Mouse (Mus musculus): ENCODE results near the gene Cd69. TPM values are rescaled to one million over a fixed set of nuclear protein-coding genes. Genes with fewer than 3 reads are reported as not detected.

The Cd69 gene
- polyA plus RNA-seq, 1 experiment, result 0.07 TPM

DNA sequence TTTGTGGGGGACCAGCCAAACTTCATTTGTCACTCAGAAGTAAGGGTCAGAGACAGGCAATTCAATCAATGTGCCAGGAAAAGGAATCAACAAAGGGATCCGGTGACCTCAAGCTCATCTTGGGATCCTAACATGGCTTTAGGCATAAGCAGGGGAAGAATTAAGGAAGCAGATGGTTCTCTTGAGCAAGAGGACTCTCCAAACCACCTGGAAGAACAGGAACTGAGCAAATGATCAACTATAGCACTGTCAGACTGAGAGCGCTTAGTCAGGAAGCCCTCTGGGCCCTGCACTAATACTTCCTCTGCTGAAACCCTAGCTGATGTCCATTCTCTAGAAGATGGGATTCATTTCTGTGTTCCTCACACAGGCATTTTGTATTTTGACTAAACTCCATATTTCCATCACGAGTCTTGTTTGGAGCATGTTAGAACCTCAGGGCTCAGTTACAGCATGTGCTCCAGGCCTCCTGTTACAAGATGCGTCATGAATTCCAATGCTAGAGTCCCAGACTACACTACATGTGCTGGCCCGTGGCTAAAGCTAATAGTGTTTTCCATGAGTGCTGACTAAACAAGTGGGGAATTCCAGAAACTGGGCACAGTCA lies 39.3 kb downstream of the Cd69 start:
- DNase-seq, result no peak
- WGBS, result 89% methylated on average over 5 of the region's 5 CpGs
- Histone ChIP-seq H3K27me3 (ENCODE audit: control insufficient read depth, insufficient read depth, low read length) (no peaks in the 10 kb centered on the region; the same call in 1 of the 2 replicates), H3K27ac (ENCODE audit: insufficient read depth, low read length) (no peak overlapping the region), H3K4me3 (replicated peaks; ENCODE audit: insufficient read depth, low read depth, low read length) (no peak overlapping the region), H3K4me1 (ENCODE audit: control insufficient read depth, insufficient read depth, low read length) (no peaks in the 10 kb centered on the region)
- no peak for TF ChIP-seq CTCF (IDR thresholded peaks at IDR 0.05; ENCODE audit: borderline replicate concordance, insufficient read depth, low read depth, low read length)
- TF ChIP-seq POLR2A (IDR thresholded peaks at IDR 0.05; ENCODE audit: borderline replicate concordance, insufficient read depth, low read length), result no peak

DNA sequence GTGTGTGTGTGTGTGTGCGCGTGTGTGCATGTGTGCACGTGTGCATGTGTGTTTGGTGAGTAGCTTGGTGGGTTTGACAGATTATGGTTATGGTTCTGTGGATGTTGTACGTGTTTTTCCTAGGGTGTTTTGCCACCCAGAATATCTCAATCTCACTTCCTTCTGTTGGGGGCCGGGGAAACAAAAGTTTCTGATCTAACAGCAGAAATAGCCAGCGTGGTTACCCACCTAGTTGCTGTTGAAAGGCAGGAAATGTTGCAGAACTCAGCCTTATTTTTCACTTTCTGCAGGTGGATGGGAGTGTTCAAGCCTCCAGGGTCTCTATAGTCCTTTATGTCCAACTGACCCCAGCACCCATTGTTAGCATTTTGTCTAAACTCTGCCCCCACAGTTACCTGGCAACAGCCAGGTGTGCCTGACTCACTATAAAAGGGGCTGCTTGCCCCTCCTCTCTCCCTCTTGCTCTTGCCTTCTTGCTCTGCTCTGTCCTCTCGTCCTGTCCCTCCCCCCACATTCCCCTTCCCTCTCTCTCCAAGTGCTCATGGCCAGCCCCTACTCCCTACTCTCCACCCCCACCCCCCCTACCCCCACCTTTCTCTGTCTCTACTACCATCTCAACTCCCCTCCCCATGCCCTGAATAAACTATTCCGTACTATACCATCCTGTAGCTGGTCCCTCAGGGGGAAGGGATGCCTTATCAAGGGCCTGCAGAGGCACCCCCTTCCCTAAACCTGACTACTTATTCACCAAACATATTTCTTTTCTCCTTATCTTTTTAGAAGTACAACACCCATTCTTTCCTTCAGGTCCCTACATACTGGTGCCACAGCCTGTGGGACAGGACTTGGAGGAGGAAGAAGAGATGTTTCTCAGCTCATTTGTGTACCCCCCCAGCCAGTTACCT lies 40.5 kb downstream of the Cd69 start:
- 82% methylated on average over 8 of the region's 8 CpGs for WGBS
- Histone ChIP-seq H3K4me3 (replicated peaks; ENCODE audit: insufficient read depth, low read depth, low read length) (no peak overlapping the region), H3K27me3 (ENCODE audit: control insufficient read depth, insufficient read depth, low read length) (no peaks in the 10 kb centered on the region; the same call in 1 of the 2 replicates), H3K4me1 (ENCODE audit: control insufficient read depth, insufficient read depth, low read length) (no peaks in the 10 kb centered on the region), H3K27ac (ENCODE audit: insufficient read depth, low read length) (no peak overlapping the region)
- DNase-seq, result no peak
- no peak for TF ChIP-seq POLR2A (IDR thresholded peaks at IDR 0.05; ENCODE audit: borderline replicate concordance, insufficient read depth, low read length)
- no peak for TF ChIP-seq CTCF (IDR thresholded peaks at IDR 0.05; ENCODE audit: borderline replicate concordance, insufficient read depth, low read depth, low read length)

DNA sequence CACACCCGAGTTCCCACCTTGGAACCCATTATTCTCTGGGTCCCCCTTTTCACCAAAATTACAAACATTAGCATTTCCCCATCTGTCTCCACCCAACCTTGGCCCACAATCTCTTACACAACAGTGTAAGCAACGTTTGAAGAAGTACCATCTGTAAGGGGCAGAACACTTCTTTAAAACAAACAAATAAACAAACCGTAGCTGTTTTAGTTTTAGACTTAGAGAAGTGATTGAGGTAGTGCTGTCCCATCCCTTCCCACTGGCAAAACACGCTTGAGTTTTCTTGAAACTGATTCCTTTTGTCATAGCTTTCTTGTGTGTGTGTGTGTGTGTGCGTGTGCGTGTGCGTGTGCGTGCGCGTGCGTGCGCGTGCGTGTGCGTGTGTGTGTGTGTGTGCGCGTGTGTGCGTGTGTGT lies 41.3 kb downstream of the Cd69 start:
- TF ChIP-seq POLR2A (IDR thresholded peaks at IDR 0.05; ENCODE audit: borderline replicate concordance, insufficient read depth, low read length) (no peak), CTCF (IDR thresholded peaks at IDR 0.05; ENCODE audit: borderline replicate concordance, insufficient read depth, low read depth, low read length) (no peak)
- Histone ChIP-seq H3K4me3 (replicated peaks; ENCODE audit: insufficient read depth, low read depth, low read length) (no peak overlapping the region), H3K4me1 (ENCODE audit: control insufficient read depth, insufficient read depth, low read length) (no peaks in the 10 kb centered on the region), H3K27ac (ENCODE audit: insufficient read depth, low read length) (no peak overlapping the region), H3K27me3 (ENCODE audit: control insufficient read depth, insufficient read depth, low read length) (no peaks in the 10 kb centered on the region; the same call in 1 of the 2 replicates)
- no peak for DNase-seq
- WGBS, result 81% methylated on average over 17 of the region's 18 CpGs

DNA sequence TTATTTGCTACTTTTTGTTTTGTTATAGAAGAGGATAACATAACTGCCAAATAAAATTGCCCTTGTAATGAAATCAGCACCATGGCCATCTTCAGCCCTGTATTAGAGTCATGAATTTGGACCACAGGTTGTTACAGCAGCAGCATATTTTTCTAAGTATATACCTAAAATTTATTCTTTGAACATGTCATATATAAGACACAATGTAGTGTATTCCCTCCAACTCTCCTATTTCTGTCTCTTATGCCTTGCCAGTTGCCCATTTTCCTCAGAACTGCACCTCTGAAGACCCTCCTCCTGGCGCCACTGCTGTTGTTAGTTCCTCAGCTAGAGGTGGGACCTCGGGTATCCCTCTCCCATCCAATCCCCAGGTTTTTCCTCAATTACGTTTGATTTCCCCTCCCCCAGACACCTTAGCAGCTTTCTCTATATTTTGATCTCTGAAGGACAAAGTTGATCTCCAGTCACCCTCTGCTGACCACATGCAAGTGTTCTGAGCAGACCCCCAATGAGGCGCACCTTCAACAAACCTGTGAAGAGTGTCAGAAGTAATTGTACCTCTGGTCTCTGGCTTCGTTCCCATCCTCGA lies 41.8 kb downstream of the Cd69 start:
- Histone ChIP-seq H3K4me1 (ENCODE audit: control insufficient read depth, insufficient read depth, low read length) (no peaks in the 10 kb centered on the region), H3K4me3 (replicated peaks; ENCODE audit: insufficient read depth, low read depth, low read length) (no peak overlapping the region), H3K27me3 (ENCODE audit: control insufficient read depth, insufficient read depth, low read length) (no peaks in the 10 kb centered on the region; the same call in 1 of the 2 replicates), H3K27ac (ENCODE audit: insufficient read depth, low read length) (no peak overlapping the region)
- DNase-seq, result no peak
- TF ChIP-seq CTCF (IDR thresholded peaks at IDR 0.05; ENCODE audit: borderline replicate concordance, insufficient read depth, low read depth, low read length), result no peak
- no peak for TF ChIP-seq POLR2A (IDR thresholded peaks at IDR 0.05; ENCODE audit: borderline replicate concordance, insufficient read depth, low read length)
- 80% methylated on average over 6 of the region's 6 CpGs for WGBS

DNA sequence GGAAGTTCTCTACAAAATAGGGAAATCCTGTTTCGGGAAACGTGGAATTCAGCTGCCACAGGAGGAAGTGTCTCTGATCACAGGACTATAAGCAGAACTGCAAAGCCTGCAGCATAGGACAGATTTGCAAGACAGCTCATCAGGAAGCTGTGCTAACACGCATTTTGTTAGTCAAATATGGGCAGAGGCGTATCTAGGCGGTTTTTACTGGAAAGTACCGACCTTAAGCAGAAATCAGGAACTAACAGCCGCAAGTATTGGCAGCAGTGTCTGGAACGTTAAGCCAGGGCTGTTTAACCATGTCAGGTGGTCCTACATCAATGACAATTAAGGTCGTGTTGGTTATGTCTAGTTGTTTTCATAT lies 42.4 kb downstream of the Cd69 start:
- TF ChIP-seq CTCF (IDR thresholded peaks at IDR 0.05; ENCODE audit: borderline replicate concordance, insufficient read depth, low read depth, low read length) (no peak), POLR2A (IDR thresholded peaks at IDR 0.05; ENCODE audit: borderline replicate concordance, insufficient read depth, low read length) (no peak)
- no peak for DNase-seq
- no peak overlapping the region for H3K4me3 ChIP-seq (replicated peaks; ENCODE audit: insufficient read depth, low read depth, low read length)
- WGBS, result 65% methylated on average over 9 of the region's 9 CpGs
- no peak overlapping the region for H3K27ac ChIP-seq (ENCODE audit: insufficient read depth, low read length)
- no peaks in the 10 kb centered on the region for H3K4me1 ChIP-seq (ENCODE audit: control insufficient read depth, insufficient read depth, low read length)
- no peaks in the 10 kb centered on the region; the same call in 1 of the 2 replicates for H3K27me3 ChIP-seq (ENCODE audit: control insufficient read depth, insufficient read depth, low read length)

DNA sequence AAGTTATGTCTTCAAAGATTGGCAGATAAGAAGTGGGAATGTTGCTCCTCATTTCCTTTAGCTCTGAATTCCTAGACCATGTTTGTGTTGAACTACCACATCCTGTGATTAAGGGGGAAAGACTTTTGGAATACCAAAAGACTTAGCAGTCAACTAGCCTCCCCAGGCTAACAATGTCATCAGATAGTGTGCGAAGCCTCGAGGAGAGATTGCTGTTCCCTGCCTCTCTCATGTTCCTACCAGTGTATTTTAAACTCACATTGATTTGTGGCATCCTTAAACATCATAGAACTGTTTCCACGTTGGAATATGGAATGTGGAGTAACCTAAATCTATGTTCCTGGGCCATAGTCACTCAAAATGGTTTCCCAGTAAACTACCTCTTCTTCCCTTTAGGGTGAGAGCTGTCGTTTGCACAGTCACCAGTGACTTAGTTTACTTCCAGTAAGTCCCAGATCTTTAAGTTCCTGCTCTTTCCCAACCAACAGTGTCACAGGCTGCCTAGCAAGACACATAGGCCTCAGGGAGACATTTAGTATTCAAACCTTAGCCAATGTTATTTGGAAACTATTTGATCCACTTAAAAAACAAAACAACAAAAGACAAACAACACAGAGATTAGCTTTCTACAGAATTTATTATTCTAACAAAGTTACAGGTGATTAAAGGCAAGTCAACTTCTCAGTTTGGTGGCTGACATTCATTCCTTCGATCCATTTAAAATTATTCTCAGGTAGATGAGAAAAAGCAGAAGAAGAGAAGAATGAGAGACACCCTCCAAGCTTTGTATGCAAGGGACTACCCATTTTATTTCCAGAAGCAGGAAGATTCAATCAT lies 43.0 kb downstream of the Cd69 start:
- Histone ChIP-seq H3K27ac (ENCODE audit: insufficient read depth, low read length) (no peak overlapping the region), H3K4me1 (ENCODE audit: control insufficient read depth, insufficient read depth, low read length) (no peaks in the 10 kb centered on the region), H3K4me3 (replicated peaks; ENCODE audit: insufficient read depth, low read depth, low read length) (no peak overlapping the region), H3K27me3 (ENCODE audit: control insufficient read depth, insufficient read depth, low read length) (no peaks in the 10 kb centered on the region; the same call in 1 of the 2 replicates)
- WGBS, result 82% methylated on average over 5 of the region's 5 CpGs
- TF ChIP-seq POLR2A (IDR thresholded peaks at IDR 0.05; ENCODE audit: borderline replicate concordance, insufficient read depth, low read length), result no peak
- no peak for TF ChIP-seq CTCF (IDR thresholded peaks at IDR 0.05; ENCODE audit: borderline replicate concordance, insufficient read depth, low read depth, low read length)
- DNase-seq, result no peak

All from cerebellum, adult 2 months (tissue).